Mouse (Mus musculus) hindbrain, embryonic 11.5 days (tissue): ENCODE results near the gene Tbc1d10a. TPM values are rescaled to one million over a fixed set of nuclear protein-coding genes. Genes with fewer than 3 reads are reported as not detected.
A peak's percentile ranks its signal among the peaks of the same experiment; 100 is the strongest.

Experiments
- ATAC-seq: fragments of 200-750 bp; cut with Nextera tagmentation; 2 replicates; pipeline ENCODE4 v1.8.0; 2017; ENCODE audit warnings: mild to moderate bottlenecking, moderate TSS enrichment, moderate library complexity; ENCODE audit not compliant: low FRiP score
- DNase-seq: peaks from one replicate; pipeline ENCODE4 v3.0.0-alpha.2; 2015; ENCODE audit warnings: low spot score
- H3K27ac ChIP-seq: fragments of 300-500 bp; sonication (generic); 2 replicates; pipeline ENCODE4 v1.5.1; 2014; ENCODE audit warnings: mild to moderate bottlenecking, low read depth, low read length
- H3K27me3 ChIP-seq: fragments of 300-500 bp; sonication (generic); 2 replicates; pipeline ENCODE4 v1.6.1; 2014; ENCODE audit warnings: mild to moderate bottlenecking, low read length, moderate library complexity, mixed read lengths; ENCODE audit not compliant: control insufficient read depth, insufficient read depth
- H3K36me3 ChIP-seq: fragments of 300-500 bp; sonication (generic); 2 replicates; pipeline ENCODE4 v1.6.1; 2014; ENCODE audit warnings: mild to moderate bottlenecking, low read length, moderate library complexity, mixed read lengths; ENCODE audit not compliant: control insufficient read depth, insufficient read depth
- H3K4me1 ChIP-seq: fragments of 300-500 bp; sonication (generic); replicated peaks from 2 replicates; pipeline ENCODE4 v1.6.1; 2014; ENCODE audit warnings: low read length, mixed read lengths; ENCODE audit not compliant: control insufficient read depth, insufficient read depth
- H3K4me2 ChIP-seq: fragments of 300-500 bp; sonication (generic); replicated peaks from 2 replicates; pipeline ENCODE4 v1.6.1; 2014; ENCODE audit warnings: mild to moderate bottlenecking, low read depth, low read length
- H3K4me3 ChIP-seq: fragments of 300-500 bp; sonication (generic); 2 replicates; pipeline ENCODE4 v1.5.1; 2014; ENCODE audit warnings: low read depth, low read length
- H3K9ac ChIP-seq: fragments of 300-500 bp; sonication (generic); 2 replicates; pipeline ENCODE4 v1.6.1; 2014; ENCODE audit warnings: low read depth, low read length
- H3K9me3 ChIP-seq: fragments of 300-500 bp; sonication (generic); 2 replicates; pipeline ENCODE4 v1.6.1; 2016; ENCODE audit warnings: low read length; ENCODE audit not compliant: control insufficient read depth
- WGBS: fragments of 180-500 bp; shearing (Covaris S2); extraction: QIAGEN DNeasy Blood & Tissue Kit; methylation state at CpG from one replicate; pipeline ENCODE4 v1.1.7; 2014; 5-methylcytosine and 5-hydroxymethylcytosine counted together
- polyA plus RNA-seq: library from polyadenylated mRNA; unstranded; fragments of >200 nt; fragmentation: Nextera tagmentation; extraction: Ambion mirVana; gene quantifications from 2 replicates; pipeline ENCODE4 v1.2.1, GENCODE M21; 2014

Gene Tbc1d10a
- polyA plus RNA-seq, result 13.8 and 17.6 TPM in 2 replicates

DNA sequence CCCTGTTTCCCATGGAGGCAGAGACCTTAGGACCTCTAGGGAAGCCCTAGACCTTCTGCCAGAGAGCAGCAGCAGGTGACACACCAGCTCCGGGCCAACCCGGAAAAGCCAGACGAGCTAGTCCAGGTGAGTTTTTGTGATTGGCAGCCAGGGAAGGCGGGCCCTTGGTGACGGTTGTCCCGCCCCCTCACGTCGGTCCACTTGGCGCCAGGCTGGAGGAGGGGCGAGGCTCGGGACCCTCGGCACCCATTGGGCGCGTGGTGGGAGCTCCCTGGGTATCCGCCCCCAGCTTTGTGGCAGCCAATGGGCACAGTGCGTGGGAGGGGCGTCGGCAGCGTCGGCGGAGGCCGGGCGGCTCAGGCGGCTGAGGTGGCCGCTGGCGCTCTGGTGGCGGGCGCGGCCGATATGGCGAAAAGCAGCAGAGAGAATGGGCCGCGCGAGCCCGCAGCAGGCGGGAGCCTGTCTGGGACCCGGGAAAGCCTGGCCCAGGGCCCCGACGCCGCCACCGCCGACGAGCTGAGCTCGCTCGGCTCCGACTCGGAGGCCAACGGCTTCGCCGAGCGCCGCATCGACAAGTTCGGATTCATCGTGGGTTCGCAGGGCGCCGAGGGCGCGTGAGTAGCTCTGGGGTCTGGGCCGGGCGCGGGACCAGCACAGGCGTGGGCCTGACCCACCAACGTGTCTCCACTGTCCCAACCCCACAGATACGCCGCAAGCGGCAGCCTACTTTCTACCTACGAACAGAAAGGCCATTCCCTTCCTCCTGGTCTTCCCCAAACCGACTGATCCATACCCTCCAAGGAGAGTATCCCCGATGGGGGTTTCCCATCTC, at the start of gene Tbc1d10a:
Tbc1d10a (plus strand) TSS at position 304 of the 832 bp plus-strand sequence.
- no peaks in the 10 kb centered on the region for H3K27me3 ChIP-seq
- WGBS, result 1% methylated on average over 67 of the region's 71 CpGs
- H3K9me3 ChIP-seq, result no peaks in the 10 kb centered on the region
- peak within 1 kb of the TSS; percentile 84 for H3K4me2 ChIP-seq
- peak within 1 kb of the TSS; percentile 61 for H3K4me3 ChIP-seq
- no peaks in the 10 kb centered on the region for H3K36me3 ChIP-seq
- DNase-seq, result peak; percentile 97
- H3K27ac ChIP-seq, result no peak within 1 kb of the TSS
- peak; percentile 99 for ATAC-seq
- peak within 1 kb of the TSS; percentile 77 for H3K9ac ChIP-seq
- no peaks in the 10 kb centered on the region; the same call in 1 of the 2 replicates for H3K4me1 ChIP-seq

DNA sequence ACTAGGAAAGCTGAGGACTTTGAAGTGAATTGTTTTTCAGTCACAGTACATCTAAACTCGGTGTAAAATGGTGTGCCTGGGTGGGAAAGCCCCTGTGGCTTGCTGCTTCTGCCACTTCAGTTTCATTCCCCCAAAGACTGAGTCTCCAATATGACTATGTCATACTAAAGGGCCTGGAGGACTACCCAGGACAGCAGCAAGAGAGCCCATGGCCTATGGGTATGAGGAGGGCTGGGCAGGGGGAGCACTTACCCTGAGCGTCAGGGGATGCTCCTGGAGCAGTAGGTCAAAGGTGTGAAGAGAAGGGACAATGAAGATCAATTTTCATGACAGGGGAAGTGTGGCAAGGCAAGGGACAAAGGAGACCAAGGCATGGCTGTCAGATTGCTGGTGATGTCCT, 47.6 kb upstream of the Tbc1d10a start:
- DNase-seq, result no peak
- H3K27me3 ChIP-seq, result no peaks in the 10 kb centered on the region
- no peak overlapping the region for H3K27ac ChIP-seq
- H3K4me3 ChIP-seq, result no peak overlapping the region
- no peaks in the 10 kb centered on the region for H3K9me3 ChIP-seq
- H3K4me2 ChIP-seq, result no peak overlapping the region
- WGBS, result 68% methylated on average over 2 of the region's 2 CpGs
- H3K9ac ChIP-seq, result no peak overlapping the region
- no peak for ATAC-seq
- H3K36me3 ChIP-seq, result peaks cover 5% of the 10 kb centered on the region; the same call in 1 of the 2 replicates
- H3K4me1 ChIP-seq, result peaks cover 5% of the 10 kb centered on the region; the same call in 1 of the 2 replicates

DNA sequence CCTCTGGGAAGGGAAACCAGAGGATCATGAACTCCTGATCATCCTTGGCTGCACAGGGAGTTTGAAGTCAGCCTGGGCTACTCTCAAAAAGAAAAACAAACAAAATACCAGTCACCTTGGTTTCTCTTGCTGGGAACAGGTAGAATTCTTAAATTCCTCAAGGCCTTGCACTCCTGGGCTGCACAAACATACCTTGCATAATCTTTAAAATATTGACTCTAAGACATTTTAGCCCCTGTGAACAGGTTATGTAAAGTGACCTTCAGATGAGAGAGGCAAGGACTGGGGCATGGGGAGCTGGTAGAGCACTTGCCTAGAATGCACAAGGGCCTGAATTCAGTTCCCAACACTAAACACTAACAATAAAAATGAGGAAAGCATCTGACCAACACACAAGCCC, 45.1 kb upstream of the Tbc1d10a start:
- ATAC-seq (no peak), DNase-seq (no peak)
- no peak overlapping the region for H3K4me3 ChIP-seq
- peaks cover 5% of the 10 kb centered on the region; the same call in 1 of the 2 replicates for H3K36me3 ChIP-seq
- H3K9ac ChIP-seq, result no peak overlapping the region
- no peaks in the 10 kb centered on the region; the same call in 1 of the 2 replicates for H3K4me1 ChIP-seq
- no peak overlapping the region for H3K27ac ChIP-seq
- H3K4me2 ChIP-seq, result no peak overlapping the region
- H3K27me3 ChIP-seq, result no peaks in the 10 kb centered on the region
- no peaks in the 10 kb centered on the region for H3K9me3 ChIP-seq

DNA sequence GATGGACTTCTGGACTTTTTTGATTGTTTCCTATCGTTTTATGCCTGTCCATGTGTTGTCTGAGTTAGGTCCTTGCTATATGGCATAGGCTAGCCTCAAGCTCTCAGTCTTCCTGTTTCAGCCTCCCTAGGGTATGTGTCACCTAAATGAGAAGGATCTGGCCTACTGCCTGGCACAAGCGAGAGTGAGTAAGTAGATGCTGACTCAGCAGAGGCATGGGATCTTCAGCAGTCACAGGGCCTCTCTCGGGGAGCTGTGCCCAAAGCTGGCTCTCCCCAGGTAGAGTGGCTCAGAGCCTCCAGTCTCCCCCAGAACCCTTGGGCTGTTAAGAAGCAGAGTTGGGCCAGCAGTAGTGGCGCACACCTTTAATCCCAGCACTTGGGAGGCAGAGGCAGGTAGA, 44.2 kb upstream of the Tbc1d10a start:
- 86% methylated on average over 4 of the region's 4 CpGs for WGBS
- no peak for ATAC-seq
- Histone ChIP-seq H3K27me3 (no peaks in the 10 kb centered on the region), H3K4me2 (no peak overlapping the region), H3K9ac (no peak overlapping the region), H3K36me3 (peaks cover 5% of the 10 kb centered on the region; the same call in 1 of the 2 replicates), H3K4me3 (no peak overlapping the region), H3K27ac (no peak overlapping the region), H3K9me3 (no peaks in the 10 kb centered on the region), H3K4me1 (no peaks in the 10 kb centered on the region)
- no peak for DNase-seq

DNA sequence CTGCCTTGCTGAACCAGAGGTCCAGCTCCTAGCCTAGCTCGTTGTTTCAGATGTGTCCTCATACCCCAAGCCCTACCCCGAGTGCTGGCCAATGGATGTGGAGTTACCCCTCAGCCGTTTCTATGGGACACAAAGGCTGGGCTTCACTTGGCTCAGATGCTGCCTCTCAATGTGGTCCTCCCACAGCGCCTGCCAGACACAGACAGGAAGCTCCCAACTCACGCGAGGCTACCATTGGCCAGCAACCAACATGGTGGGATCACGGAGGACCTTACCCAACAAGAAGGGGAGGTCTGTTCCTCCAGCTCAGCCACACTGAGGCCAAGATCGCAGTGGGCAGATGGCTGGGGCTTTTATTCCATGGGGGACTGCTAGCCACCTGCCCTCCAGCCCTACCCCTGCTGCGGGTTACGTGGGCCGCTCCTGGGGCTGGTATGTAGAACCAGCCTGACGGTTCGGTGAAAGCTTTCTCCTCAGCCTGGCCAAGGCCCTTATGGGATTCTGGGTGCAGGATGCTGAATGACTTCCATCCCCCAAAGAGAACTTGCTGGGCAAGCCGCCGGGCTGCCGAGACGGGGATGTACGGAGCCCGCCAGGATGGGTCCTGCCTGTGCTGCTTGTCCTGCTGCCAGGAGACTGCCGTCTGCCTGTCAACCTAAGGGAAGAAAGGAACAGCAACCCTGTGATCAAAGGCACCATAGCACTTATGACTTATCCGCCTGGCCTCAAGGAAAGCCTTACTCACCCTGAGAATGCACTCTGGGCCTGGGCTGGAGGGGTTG, 43.1 kb upstream of the Tbc1d10a start:
- no peaks in the 10 kb centered on the region for H3K9me3 ChIP-seq
- H3K27me3 ChIP-seq, result no peaks in the 10 kb centered on the region
- H3K4me3 ChIP-seq, result no peak overlapping the region
- 93% methylated on average over 21 of the region's 21 CpGs for WGBS
- peaks cover 3% of the 10 kb centered on the region; the same call in 1 of the 2 replicates for H3K36me3 ChIP-seq
- H3K4me2 ChIP-seq, result no peak overlapping the region
- H3K9ac ChIP-seq, result no peak overlapping the region
- H3K27ac ChIP-seq, result no peak overlapping the region
- no peaks in the 10 kb centered on the region for H3K4me1 ChIP-seq
- ATAC-seq (no peak), DNase-seq (no peak)

DNA sequence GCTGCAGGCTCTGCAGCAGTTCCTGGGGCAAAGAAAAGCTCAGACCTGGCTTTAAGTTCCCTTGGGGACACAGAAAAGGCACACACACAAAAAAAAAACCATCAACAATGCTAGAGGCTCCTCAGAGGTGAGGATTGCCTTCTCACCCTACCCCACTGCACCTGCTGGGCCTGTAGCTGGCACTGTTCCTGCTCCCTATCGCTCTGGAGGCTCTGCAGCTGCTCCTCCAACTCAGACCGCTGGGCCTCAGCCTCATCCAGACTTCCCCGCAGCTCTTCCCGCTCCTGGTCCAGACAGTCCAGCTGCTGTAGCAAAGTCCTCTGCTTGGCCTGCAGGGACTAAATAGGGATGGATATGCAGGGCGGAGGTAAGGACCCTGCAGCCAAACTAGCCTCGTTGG, 40.2 kb upstream of the Tbc1d10a start:
- 78% methylated on average over 6 of the region's 6 CpGs for WGBS
- H3K27ac ChIP-seq, result no peak overlapping the region
- H3K9me3 ChIP-seq, result no peaks in the 10 kb centered on the region
- no peaks in the 10 kb centered on the region for H3K27me3 ChIP-seq
- no peaks in the 10 kb centered on the region for H3K4me1 ChIP-seq
- H3K4me3 ChIP-seq, result no peak overlapping the region
- H3K9ac ChIP-seq, result no peak overlapping the region
- no peaks in the 10 kb centered on the region for H3K36me3 ChIP-seq
- ATAC-seq, result no peak
- H3K4me2 ChIP-seq, result no peak overlapping the region
- DNase-seq, result no peak

DNA sequence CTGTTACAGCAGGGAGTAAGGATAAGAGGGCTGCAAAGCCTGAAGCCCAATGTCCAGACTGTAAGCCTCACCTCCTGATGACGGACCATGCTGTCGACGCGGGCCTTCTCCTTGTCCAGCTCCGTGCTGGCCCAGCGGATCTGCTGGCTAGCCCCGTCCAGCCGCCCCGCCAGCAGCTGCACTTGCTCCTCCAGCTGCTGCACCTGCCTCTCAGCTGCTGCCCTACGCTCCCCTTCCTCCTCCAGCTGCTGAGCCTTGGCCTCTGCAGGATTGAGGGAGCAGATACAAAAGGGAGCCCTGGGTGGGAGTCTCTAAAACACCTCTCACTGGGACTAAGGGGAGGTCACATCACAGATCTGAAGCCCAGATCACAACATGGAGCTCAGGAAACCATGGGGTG, 39.5 kb upstream of the Tbc1d10a start:
- H3K4me1 ChIP-seq, result no peaks in the 10 kb centered on the region
- no peaks in the 10 kb centered on the region for H3K9me3 ChIP-seq
- 90% methylated on average over 10 of the region's 10 CpGs for WGBS
- no peaks in the 10 kb centered on the region for H3K36me3 ChIP-seq
- H3K4me2 ChIP-seq, result no peak overlapping the region
- no peak overlapping the region for H3K4me3 ChIP-seq
- no peak overlapping the region for H3K9ac ChIP-seq
- no peak overlapping the region for H3K27ac ChIP-seq
- DNase-seq (no peak), ATAC-seq (no peak)
- no peaks in the 10 kb centered on the region for H3K27me3 ChIP-seq

DNA sequence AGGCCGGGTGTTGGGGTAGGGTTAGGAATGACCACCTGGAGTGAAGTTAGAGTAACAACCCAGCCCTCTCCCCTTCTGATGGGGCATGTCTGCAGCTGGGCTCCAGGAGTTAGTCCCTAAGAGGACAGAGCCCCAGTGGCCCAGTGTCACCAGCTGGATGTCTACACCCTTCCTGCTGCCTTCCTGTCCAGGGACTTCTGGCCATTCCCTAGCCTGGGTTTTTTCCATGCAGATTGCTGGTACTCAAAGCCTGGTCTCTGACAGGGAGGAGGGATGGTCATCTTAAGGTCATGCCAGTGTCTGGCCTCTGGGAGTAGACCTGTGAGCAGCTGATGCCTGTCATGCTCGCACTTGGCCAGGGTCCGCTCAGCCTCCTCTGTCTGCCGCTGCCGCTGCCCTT, 38.5 kb upstream of the Tbc1d10a start:
- DNase-seq, result no peak
- no peaks in the 10 kb centered on the region for H3K36me3 ChIP-seq

More for the DNA sequence above, 38.5 kb upstream of the Tbc1d10a start:
- ATAC-seq, result no peak
- Histone ChIP-seq H3K9ac (no peak overlapping the region), H3K27ac (no peak overlapping the region), H3K4me3 (no peak overlapping the region), H3K4me1 (no peaks in the 10 kb centered on the region), H3K4me2 (no peak overlapping the region), H3K27me3 (no peaks in the 10 kb centered on the region), H3K9me3 (no peaks in the 10 kb centered on the region)
- 87% methylated on average over 5 of the region's 5 CpGs for WGBS
